Mouse (Mus musculus) heart, postnatal 36 days (tissue): Measurements from ENCODE around the gene Cfl1. TPM values are rescaled to one million over a fixed set of nuclear protein-coding genes. Genes with fewer than 3 reads are reported as not detected.

Experiments used
- DNase-seq, 2 experiments: peaks; one replicate each; pipeline ENCODE4 v3.0.0; 2021 to 2022
- intact Hi-C: fragments of 180-260 bp; cut with DNase I; formaldehyde crosslinking; loops from one replicate; pipeline ENCODE4 v1.15.1; 2025
- total RNA-seq, 2 experiments: library from RNA; stranded (reverse); gene quantifications; 2 replicates each; pipeline ENCODE4 v1.2.3; 2021

The Cfl1 gene
- total RNA-seq, 2 experiments from 2014 or later = 174 to 188 TPM

GRCm38 (mm10) chr19:5463791-5464562 lies 26.3 kb upstream of the Cfl1 start:
- intact Hi-C loops = loop anchor here (2.0 kb wide), 1 partner anchor 23 kb away; no protein-coding TSS in a partner anchor
- DNase-seq = peak; percentile 64 to 65

GRCm38 (mm10) chr19:5465037-5465436 lies 25.2 kb upstream of the Cfl1 start:
- intact Hi-C loops = loop anchor here (2.0 kb wide), 1 partner anchor 22 kb away; no protein-coding TSS in a partner anchor
- no peak for DNase-seq

- DNase-seq = no peak
- intact Hi-C loops = no loop called here
These were observed 23.2 kb upstream of the Cfl1 start for GRCm38 (mm10) chr19:5466916-5467500.

- intact Hi-C loops = no loop called here
These were observed 21.9 kb upstream of the Cfl1 start, which contains the start of gene Ctsw for GRCm38 (mm10) chr19:5468374-5468773. TSS of gene Ctsw (minus strand) at chr19:5468507.

GRCm38 (mm10) chr19:5471846-5472245 lies 18.4 kb upstream of the Cfl1 start:
- intact Hi-C loops = no loop called here
- DNase-seq = no peak

More at GRCm38 (mm10) chr19:5468374-5468773, 21.9 kb upstream of the Cfl1 start, which contains the start of gene Ctsw:
- no peak for DNase-seq

- no peak for DNase-seq
- intact Hi-C loops = no loop called here
These were observed 17.4 kb upstream of the Cfl1 start for GRCm38 (mm10) chr19:5472857-5473256.

- intact Hi-C loops = no loop called here
- DNase-seq = peak; percentile 82 to 84
These were observed 16.5 kb upstream of the Cfl1 start, which contains the start of gene Efemp2 for GRCm38 (mm10) chr19:5473720-5474119. TSS of gene Efemp2 (plus strand) at chr19:5473954.

GRCm38 (mm10) chr19:5474281-5475068 lies 15.8 kb upstream of the Cfl1 start:
- peak; percentile 46 to 65 for DNase-seq
- intact Hi-C loops = no loop called here

GRCm38 (mm10) chr19:5475069-5475714 lies 15.1 kb upstream of the Cfl1 start:
- DNase-seq = no peak
- intact Hi-C loops = no loop called here

- no peak for DNase-seq
- intact Hi-C loops = no loop called here
These were observed 13.1 kb upstream of the Cfl1 start for GRCm38 (mm10) chr19:5477004-5477667.

GRCm38 (mm10) chr19:5477668-5478300 lies 12.5 kb upstream of the Cfl1 start:
- DNase-seq = no peak
- intact Hi-C loops = no loop called here

- DNase-seq = no peak
- intact Hi-C loops = no loop called here
These were observed 10.2 kb upstream of the Cfl1 start for GRCm38 (mm10) chr19:5480016-5480415.

GRCm38 (mm10) chr19:5481398-5481797 lies 8.9 kb upstream of the Cfl1 start:
- no peak for DNase-seq
- intact Hi-C loops = no loop called here

GRCm38 (mm10) chr19:5483386-5484359 lies 6.6 kb upstream of the Cfl1 start:
- DNase-seq = no peak
- intact Hi-C loops = no loop called here

- intact Hi-C loops = no loop called here
- no peak for DNase-seq
These were observed 5.8 kb upstream of the Cfl1 start for GRCm38 (mm10) chr19:5484496-5484895.

GRCm38 (mm10) chr19:5485371-5485770 lies 4.9 kb upstream of the Cfl1 start:
- intact Hi-C loops = loop anchor here (5.0 kb wide), 2 partner anchors 98 to 118 kb away; partner anchors contain the start of genes Banf1, Eif1ad and Sart1

GRCm38 (mm10) chr19:5485821-5486220 lies 4.4 kb upstream of the Cfl1 start:
- intact Hi-C loops = loop anchor here (2.0 to 5.0 kb wide), 3 partner anchors 21 to 119 kb away; partner anchors contain the start of genes Banf1, Eif1ad and Sart1
- DNase-seq = no peak

More at GRCm38 (mm10) chr19:5485371-5485770, 4.9 kb upstream of the Cfl1 start:
- no peak for DNase-seq

GRCm38 (mm10) chr19:5486286-5486685 lies 4.0 kb upstream of the Cfl1 start:
- intact Hi-C loops = loop anchor here (2.0 to 5.0 kb wide), 3 partner anchors 21 to 119 kb away; partner anchors contain the start of genes Banf1, Eif1ad and Sart1
- no peak for DNase-seq
